Mouse (Mus musculus): ENCODE results near the gene Celf5.

Celf5 gene

GRCm38 (mm10) chr10:81415549-81416310 lies 66.8 kb downstream of the Celf5 start:
- DNase-seq (ENCODE audit: low read depth, low spot score), result no peak

GRCm38 (mm10) chr10:81415146-81415545 lies 67.4 kb downstream of the Celf5 start:
- no peak for DNase-seq (ENCODE audit: low read depth, low spot score)

DNA sequence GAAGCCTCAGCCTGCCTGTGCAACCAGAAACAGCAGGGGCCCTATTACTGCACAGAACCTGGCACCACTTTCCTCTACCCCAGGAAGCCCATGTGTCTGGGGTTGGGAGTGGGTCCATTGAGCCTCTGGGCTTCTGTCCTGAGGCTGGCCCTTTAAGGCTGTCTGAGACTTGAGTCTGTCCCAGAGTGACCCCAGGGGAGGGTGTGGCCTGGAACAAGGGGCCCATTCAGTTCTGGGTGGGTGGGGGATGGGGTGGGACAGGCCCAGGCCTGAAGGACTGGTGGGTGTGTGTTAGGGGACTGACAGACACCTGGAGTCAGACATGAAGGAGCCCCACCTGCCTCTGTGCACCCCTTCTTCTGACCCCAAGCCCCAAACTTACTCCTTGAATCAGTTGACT lies 67.8 kb downstream of the Celf5 start:
- DNase-seq (ENCODE audit: low read depth, low spot score), result no peak

DNA sequence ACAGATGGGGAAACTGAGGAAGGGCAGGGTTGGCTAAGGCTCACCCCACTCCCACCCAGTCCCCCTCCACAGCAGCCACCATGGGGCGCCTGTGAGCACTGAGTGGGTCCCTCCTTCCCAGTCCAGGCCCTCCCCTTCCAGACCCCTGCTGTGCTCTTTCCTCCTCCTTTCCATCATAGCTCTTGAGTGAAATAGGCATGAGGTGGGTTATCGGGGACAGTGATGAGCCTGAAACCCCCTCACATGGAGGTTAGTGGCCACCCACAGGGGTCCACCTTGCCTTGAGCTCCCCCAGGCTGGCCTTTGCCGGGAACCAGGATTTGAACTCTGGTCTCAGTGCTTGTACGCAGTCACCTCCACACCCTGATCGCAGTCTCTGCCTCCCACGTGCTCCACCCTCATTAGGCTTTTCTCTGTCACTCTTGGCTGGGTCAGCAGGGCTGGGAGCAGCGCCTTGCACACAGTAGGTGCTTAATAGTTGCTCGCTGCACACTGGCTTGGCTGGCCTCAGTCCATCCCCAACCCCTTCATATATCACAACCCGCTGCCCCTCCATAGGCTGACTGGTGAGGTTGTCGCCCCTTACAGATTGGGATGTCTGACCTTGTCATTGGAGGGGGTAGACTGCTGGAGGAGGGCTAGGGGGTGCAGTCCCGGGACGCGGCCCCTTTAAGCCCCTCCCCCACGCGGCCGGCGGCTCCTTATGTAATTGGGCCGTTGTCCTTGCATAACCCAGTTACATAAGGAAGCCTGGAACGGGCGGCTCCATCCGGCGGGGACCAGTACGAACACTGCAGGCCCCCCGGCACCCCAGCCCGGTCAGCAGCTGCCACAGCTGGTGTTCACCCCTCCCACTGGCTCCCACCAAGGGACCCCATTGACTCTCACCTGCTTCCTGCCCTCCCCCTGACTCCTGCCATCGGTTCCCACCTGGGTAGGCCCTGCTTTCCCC lies 68.9 kb downstream of the Celf5 start:
- DNase-seq (ENCODE audit: low read depth, low spot score), result peak; percentile 81

DNA sequence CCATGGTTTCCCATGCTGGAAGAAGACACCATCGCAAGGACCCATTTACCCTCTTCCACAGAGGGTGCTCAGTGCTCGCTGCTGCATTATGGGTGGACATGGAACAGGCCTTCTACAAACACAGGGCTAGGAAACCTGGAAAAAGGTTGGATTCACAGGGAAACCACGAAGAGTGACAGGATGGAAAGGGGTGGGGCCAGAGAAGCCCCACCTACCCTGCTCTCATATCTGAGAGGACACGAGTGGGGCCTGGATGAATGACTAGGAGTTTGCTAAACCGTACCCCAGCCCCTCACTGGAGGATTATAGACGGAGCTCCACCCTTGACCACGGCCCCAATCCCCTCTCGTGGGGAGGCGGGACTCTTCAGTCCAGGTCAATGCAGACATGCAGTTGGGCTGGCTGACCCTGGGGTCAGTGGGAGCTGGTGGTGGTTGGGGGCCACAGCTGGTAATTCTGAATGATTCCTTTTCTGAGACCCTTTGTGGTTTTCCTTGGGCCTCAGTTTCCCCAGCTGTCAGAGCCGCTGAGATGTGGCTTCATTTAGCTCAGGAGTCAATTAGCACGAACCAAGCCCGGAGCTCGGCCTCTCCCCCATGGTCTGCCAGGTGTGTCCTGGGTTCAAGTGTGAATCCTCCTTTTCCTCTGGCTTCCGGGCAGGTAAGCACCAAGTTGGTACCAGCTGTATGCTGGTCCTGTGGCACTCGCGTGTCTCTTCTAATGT lies 69.8 kb downstream of the Celf5 start:
- no peak for DNase-seq (ENCODE audit: low read depth, low spot score)

DNA sequence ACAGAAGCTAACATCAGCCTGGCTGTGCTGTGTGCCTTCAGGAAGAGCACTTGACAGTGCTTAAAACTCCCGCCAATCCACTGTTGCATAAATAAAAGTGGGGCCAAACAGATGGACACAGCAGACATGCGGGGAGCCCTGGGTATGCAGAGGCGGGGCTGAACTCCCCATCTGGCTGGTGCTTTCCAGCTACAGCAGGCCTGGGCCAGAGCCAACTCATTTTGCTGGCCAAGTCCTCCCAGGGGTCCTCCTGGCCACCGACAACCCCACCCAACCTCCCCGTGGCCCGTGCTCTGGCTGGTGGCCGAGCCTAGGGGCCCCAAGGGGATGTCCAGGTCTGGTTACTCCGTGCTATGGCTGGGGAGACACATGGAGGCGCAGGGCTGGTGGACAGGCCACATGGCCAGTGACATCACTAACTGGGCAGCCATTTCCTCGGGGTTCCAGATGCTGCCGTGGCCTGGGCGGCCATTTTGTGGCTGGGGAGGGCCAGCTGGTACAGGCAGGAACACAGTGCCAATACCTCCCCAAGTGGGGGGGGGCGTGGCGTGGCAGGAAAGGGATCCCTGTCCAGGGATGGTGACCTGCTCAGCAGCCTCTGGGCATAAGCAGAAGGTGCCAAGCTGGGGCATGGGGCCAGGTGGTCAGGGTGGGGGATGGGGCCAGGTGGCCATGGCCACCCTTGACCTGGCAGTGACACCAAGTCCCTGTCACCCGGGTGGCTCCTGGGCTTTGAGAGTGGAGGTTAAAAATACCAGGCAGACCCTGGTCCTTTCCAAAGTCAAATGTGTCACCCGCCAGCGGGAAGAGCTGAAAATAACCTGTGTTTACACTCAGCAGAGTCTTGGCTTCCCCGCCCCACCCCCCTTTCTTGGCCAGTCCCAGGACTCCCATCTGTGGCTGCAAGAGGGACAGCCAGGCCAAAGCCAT lies 70.8 kb downstream of the Celf5 start:
- peak; percentile 56 for DNase-seq (ENCODE audit: low read depth, low spot score)

GRCm38 (mm10) chr10:81410981-81411380 lies 71.5 kb downstream of the Celf5 start:
- DNase-seq (ENCODE audit: low read depth, low spot score), result no peak

GRCm38 (mm10) chr10:81410350-81410749 lies 72.2 kb downstream of the Celf5 start:
- DNase-seq (ENCODE audit: low read depth, low spot score), result no peak

DNA sequence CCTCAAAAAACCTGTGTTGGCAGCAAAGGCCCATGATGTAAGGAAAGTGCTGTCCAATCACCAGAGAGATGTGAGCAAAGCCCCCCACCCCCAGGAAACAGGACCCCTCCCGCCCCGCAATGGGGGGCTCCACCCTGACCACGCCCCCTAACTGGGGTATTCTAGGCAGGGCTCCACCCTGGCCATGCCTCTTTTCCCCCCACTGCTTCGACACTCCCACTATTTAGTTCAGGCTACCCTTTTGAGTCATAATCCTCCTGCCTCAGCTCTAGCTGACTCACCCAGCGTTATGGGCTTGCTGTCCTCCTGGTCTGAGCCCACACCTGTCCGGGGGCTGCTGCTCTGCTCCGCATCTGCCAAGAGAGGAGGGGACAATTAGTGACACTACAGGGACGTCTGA lies 73.2 kb downstream of the Celf5 start:
- no peak for DNase-seq (ENCODE audit: low read depth, low spot score)
